Mouse (Mus musculus) heart, postnatal 4 days (tissue): Measurements from ENCODE around the gene Lyzl4. TPM values are rescaled to one million over a fixed set of nuclear protein-coding genes. Genes with fewer than 3 reads are reported as not detected.

ENCODE experiments used
- total RNA-seq, 2 experiments: library from RNA; stranded (reverse); gene quantifications; 2 replicates each; pipeline ENCODE4 v1.2.3; 2021

Gene Lyzl4
- total RNA-seq, 2 experiments from 2014 or later, result 0.32 TPM; not detected in 1

Other genes with a start within 250 kb of the Lyzl4 start
- under 1 TPM in 1 of 2 experiments, not detected in 1; 0.64 TPM for gene Cck, start 146.4 kb downstream of the Lyzl4 start, total RNA-seq
- gene Vipr1, start 620 bp upstream of the Lyzl4 start, total RNA-seq, result 1 to 10 TPM in 1 of 2 experiments, under 1 TPM in 1; 0.64 to 2.4 TPM
- 1 to 10 TPM; 5.1 to 6.4 TPM for gene Sec22c, start 63.4 kb upstream of the Lyzl4 start, total RNA-seq
- gene Ss18l2, start 68.2 kb upstream of the Lyzl4 start, total RNA-seq, result 100 to 1,000 TPM; 115 to 127 TPM
- 10 to 100 TPM; 67.6 to 73.5 TPM for gene Nktr, start 77.1 kb upstream of the Lyzl4 start, total RNA-seq
- 10 to 100 TPM; 75.6 to 81.6 TPM for gene Zfp651, start 117.2 kb upstream of the Lyzl4 start, total RNA-seq
- 10 to 100 TPM; 14.1 to 15.4 TPM for gene Klhl40, start 135.5 kb upstream of the Lyzl4 start, total RNA-seq
- gene Hhatl, start 150.4 kb upstream of the Lyzl4 start, total RNA-seq, result 10 to 100 TPM; 72.5 to 84.4 TPM
- not detected for gene Ccdc13, start 197.4 kb upstream of the Lyzl4 start, total RNA-seq
- gene Higd1a, start 216.3 kb upstream of the Lyzl4 start, total RNA-seq, result 100 to 1,000 TPM; 153 to 165 TPM